9 mouse cellular contexts compared by ENCODE assay signal in the genomic region with DNA sequence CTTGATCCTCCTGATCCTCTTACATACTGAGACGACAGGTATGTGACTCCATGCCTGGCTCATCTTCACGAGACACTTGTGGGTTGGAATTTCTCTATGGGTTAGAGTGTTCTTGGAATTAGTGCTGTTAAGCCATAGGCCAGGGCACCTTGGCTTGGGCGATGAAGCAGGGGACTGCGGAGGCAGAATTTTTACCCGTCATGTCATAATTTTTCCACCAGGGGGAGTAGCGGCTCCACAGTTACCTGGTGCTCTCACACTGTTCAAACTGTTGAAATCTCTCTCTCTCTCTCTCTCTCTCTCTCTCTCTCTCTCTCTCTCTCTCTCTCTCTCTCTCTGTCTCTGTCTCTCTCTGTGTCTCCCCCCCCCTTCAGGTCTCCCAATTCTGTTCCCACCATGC. TPM values are rescaled to one million over a fixed set of nuclear protein-coding genes. Genes with fewer than 3 reads are reported as not detected.
DNase-seq lines count a peak whose midpoint lies in the region; TF ChIP-seq lines count a peak whose summit lies in the region.
"Had no signal": no experiment of that assay in that cellular context is flagged by ENCODE, and none has a peak within 500 bp of the region (broad histone marks: within the 10 kb centered on the region; RNA-seq: fewer than 3 reads in every experiment).

No protein-coding gene starts in this region.

- H3K27ac ChIP-seq in layer of hippocampus, adult 2 months: no peak overlapping the region
- H3K27ac ChIP-seq: heart, embryonic 15.5 days had no signal

- H3K4me3 ChIP-seq in layer of hippocampus, adult 2 months: no peak overlapping the region
- H3K4me3 ChIP-seq: heart, embryonic 15.5 days had no signal

- peak; percentile 78 for TF ChIP-seq CTCF in layer of hippocampus, adult 2 months (conservative IDR thresholded peaks at IDR 0.05)

- DNase-seq in gastrocnemius, adult 18-20 months (ENCODE audit: low spot score): peak; percentile 22
- no peak for DNase-seq in gastrocnemius, adult 8-10 months (ENCODE audit: low spot score in 2 of 2)
- peak; percentile 24 for DNase-seq in Muller cell, postnatal 12 days (ENCODE audit: inconsistent ontology term)
- DNase-seq in cerebellum, postnatal 10 days: peak; percentile 84 to 90
- peak; percentile 50 to 73 for DNase-seq in frontal cortex, postnatal 36 days (ENCODE audit: low spot score in 2 of 2)
- peak; percentile 32 to 66 for DNase-seq in layer of hippocampus, adult 2 months (ENCODE audit: low spot score in 2 of 2)
- peak; percentile 48 for DNase-seq in lung, postnatal 25 days (ENCODE audit: low spot score)
- DNase-seq in right cerebral cortex, postnatal 14 days: peak; percentile 59

RNA-seq across cellular contexts. Expression of a gene that starts 29.9 kb away (rescaled TPM):
- total RNA-seq in gastrocnemius, adult 18-20 months (2021): under 1 TPM; 0.37 to 0.52 TPM
- under 1 TPM; 0.27 to 0.48 (median 0.37) TPM for total RNA-seq in gastrocnemius, adult 8-10 months (2022)
- under 1 TPM; 0.46 to 0.49 TPM for total RNA-seq in layer of hippocampus, adult 2 months (2021)

Comparison
In these comparisons a context has a peak if more than half of its experiments do, and no peak if none do; other contexts are left out.
1. DNase-seq: peak in gastrocnemius, adult 18-20 months (single experiment), Muller cell, postnatal 12 days (single experiment), cerebellum, postnatal 10 days (2 of 2), frontal cortex, postnatal 36 days (2 of 2), layer of hippocampus, adult 2 months (2 of 2), lung, postnatal 25 days (single experiment) and right cerebral cortex, postnatal 14 days (single experiment); none in gastrocnemius, adult 8-10 months (0 of 2).